21 mouse cellular contexts compared by ENCODE assay signal in the genomic region with DNA sequence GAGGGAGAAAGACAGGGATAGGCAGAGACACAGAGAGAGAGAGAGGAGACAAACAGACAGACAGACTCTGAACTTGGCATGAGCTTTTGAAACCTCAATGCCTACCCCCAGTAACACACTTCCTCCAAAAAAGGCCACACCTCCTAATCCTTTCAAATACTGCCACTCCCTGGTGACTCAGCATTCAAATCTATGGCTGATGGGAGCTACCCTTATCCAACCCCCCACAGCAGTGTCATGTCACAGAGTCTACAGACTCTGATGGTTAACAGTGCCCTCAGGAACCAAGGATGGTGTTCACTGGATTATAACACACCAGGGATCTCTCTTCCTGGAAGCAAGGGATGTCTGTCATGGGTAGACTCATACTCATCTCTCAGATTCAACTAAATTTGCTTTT. TPM values are rescaled to one million over a fixed set of nuclear protein-coding genes. Genes with fewer than 3 reads are reported as not detected.
DNase-seq lines count a peak whose midpoint lies in the region; ATAC-seq and TF ChIP-seq lines count a peak whose summit lies in the region.
"Had no signal": no experiment of that assay in that cellular context is flagged by ENCODE, and none has a peak within 500 bp of the region (broad histone marks: within the 10 kb centered on the region; RNA-seq: fewer than 3 reads in every experiment).

No protein-coding gene starts in this region.

- no peak for TF ChIP-seq POLR2A in MEL (IDR thresholded peaks at IDR 0.05; ENCODE audit: control insufficient read depth in 1 of 2, insufficient read depth in 1 of 2, low read depth in 1 of 2, low read length in 2 of 2, poor library complexity in 1 of 2)
- no peak for TF ChIP-seq POLR2A in embryonic fibroblast, embryonic 13.5 days (IDR thresholded peaks at IDR 0.05; ENCODE audit: low read depth, low read length)

- TF ChIP-seq CTCF in MEL (IDR thresholded peaks at IDR 0.05 in 2 of 3, conservative IDR thresholded peaks at IDR 0.05 in 1 of 3; ENCODE audit: control insufficient read depth in 1 of 3, insufficient read depth in 1 of 3, low read depth in 2 of 3, low read length in 3 of 3, poor library complexity in 1 of 3, severe bottlenecking in 1 of 3) = no peak
- TF ChIP-seq CTCF in embryonic fibroblast, embryonic 13.5 days (IDR thresholded peaks at IDR 0.05; ENCODE audit: borderline replicate concordance, insufficient read depth, low read length) = no peak
- no peak for TF ChIP-seq CTCF in liver, embryonic 14.5 days (IDR thresholded peaks at IDR 0.05; ENCODE audit: low read depth)
- TF ChIP-seq CTCF in left cerebral cortex, adult 2 months (IDR thresholded peaks at IDR 0.05) = no peak

- H3K4me1 ChIP-seq in MEL (ENCODE audit: control insufficient read depth in 1 of 2, insufficient read depth in 2 of 2, low read length in 2 of 2) = no peaks in the 10 kb centered on the region
- H3K4me1 ChIP-seq in embryonic fibroblast, embryonic 13.5 days (ENCODE audit: control insufficient read depth, insufficient read depth, low read length) = peaks cover 8% of the 10 kb centered on the region
- peaks cover 8 to 12% of the 10 kb centered on the region in 2 experiments for H3K4me1 ChIP-seq in liver, embryonic 14.5 days (replicated peaks; ENCODE audit: control insufficient read depth in 2 of 2, insufficient read depth in 2 of 2, low read length in 1 of 2)
- H3K4me1 ChIP-seq in forebrain, embryonic 16.5 days (replicated peaks; ENCODE audit: control insufficient read depth, insufficient read depth, low read length) = no peaks in the 10 kb centered on the region
- H3K4me1 ChIP-seq: limb, embryonic 10.5 days; midbrain, embryonic 15.5 days had no signal

- DNase-seq in MEL (ENCODE audit: low read depth, low spot score) = peak; percentile 73
- DNase-seq in liver, embryonic 14.5 days (ENCODE audit: low read depth in 3 of 3, low spot score in 3 of 3) = peak; percentile 41 to 64 (median 52)
- DNase-seq in splenic B cell, adult 2 months (ENCODE audit: low read depth, low spot score) = peak; percentile 33
- DNase-seq in left cerebral cortex, adult 2 months (ENCODE audit: extremely low spot score in 1 of 2, low spot score in 2 of 2) = no peak
- DNase-seq in cerebellum, postnatal 4 days (ENCODE audit: low spot score in 2 of 2) = no peak
- DNase-seq: adrenal gland, adult 2 months; cerebellum, adult 18-20 months; gastrocnemius, postnatal 10 days; heart, adult 2 months; kidney, adult 8-10 months; layer of hippocampus, postnatal 36 days; lung, adult 2 months; lung, postnatal 36 days; thymus, postnatal 36 days had no signal

- no peak overlapping the region for H3K27ac ChIP-seq in MEL (ENCODE audit: control insufficient read depth, low read depth, low read length)
- peak overlapping the region; percentile 75 for H3K27ac ChIP-seq in embryonic fibroblast, embryonic 13.5 days (ENCODE audit: insufficient read depth, low read length)
- H3K27ac ChIP-seq in liver, embryonic 14.5 days = no peak overlapping the region
- no peak overlapping the region for H3K27ac ChIP-seq in left cerebral cortex, adult 2 months
- no peak overlapping the region for H3K27ac ChIP-seq in forebrain, embryonic 16.5 days (ENCODE audit: low read length)
- H3K27ac ChIP-seq: heart, adult 2 months; limb, embryonic 10.5 days; midbrain, embryonic 15.5 days had no signal

- intact Hi-C loops in left cerebral cortex, adult 2 months (cut with DNase I) = no loop called here

- no peaks in the 10 kb centered on the region for H3K9me3 ChIP-seq in MEL (replicated peaks; ENCODE audit: insufficient read depth, low read length)
- no peaks in the 10 kb centered on the region for H3K9me3 ChIP-seq in liver, embryonic 14.5 days (ENCODE audit: control insufficient read depth, low read length)
- H3K9me3 ChIP-seq in forebrain, embryonic 16.5 days (ENCODE audit: control insufficient read depth, low read length) = no peaks in the 10 kb centered on the region
- H3K9me3 ChIP-seq: limb, embryonic 10.5 days; midbrain, embryonic 15.5 days had no signal

- no peak overlapping the region for H3K4me3 ChIP-seq in MEL (ENCODE audit: control insufficient read depth in 1 of 2, insufficient read depth in 1 of 2, low read depth in 2 of 2, low read length in 2 of 2)
- H3K4me3 ChIP-seq in embryonic fibroblast, embryonic 13.5 days (ENCODE audit: insufficient read depth, low read length) = no peak overlapping the region
- H3K4me3 ChIP-seq in liver, embryonic 14.5 days (ENCODE audit: insufficient read depth in 1 of 2, low read depth in 2 of 2, low read length in 2 of 2) = no peak overlapping the region
- H3K4me3 ChIP-seq in left cerebral cortex, adult 2 months = no peak overlapping the region
- H3K4me3 ChIP-seq in forebrain, embryonic 16.5 days (replicated peaks; ENCODE audit: low read length) = no peak overlapping the region
- H3K4me3 ChIP-seq: heart, adult 2 months; limb, embryonic 10.5 days; midbrain, embryonic 15.5 days had no signal

- H3K79me2 ChIP-seq in MEL (ENCODE audit: control insufficient read depth, insufficient read depth, low read length, poor library complexity) = no peaks in the 10 kb centered on the region

- H3K4me2 ChIP-seq in liver, embryonic 14.5 days (ENCODE audit: low read depth) = no peak overlapping the region
- H3K4me2 ChIP-seq in forebrain, embryonic 16.5 days (ENCODE audit: low read length) = no peak overlapping the region
- H3K4me2 ChIP-seq: midbrain, embryonic 15.5 days had no signal

- no peaks in the 10 kb centered on the region for H3K27me3 ChIP-seq in MEL (ENCODE audit: control insufficient read depth in 1 of 2, insufficient read depth in 2 of 2, low read length in 2 of 2)
- no peaks in the 10 kb centered on the region for H3K27me3 ChIP-seq in liver, embryonic 14.5 days (ENCODE audit: control insufficient read depth, insufficient read depth, low read length)
- H3K27me3 ChIP-seq in splenic B cell, adult 2 months (ENCODE audit: control insufficient read depth, insufficient read depth, low read length, poor library complexity, severe bottlenecking) = no peaks in the 10 kb centered on the region
- H3K27me3 ChIP-seq in forebrain, embryonic 16.5 days (replicated peaks; ENCODE audit: control insufficient read depth, insufficient read depth, low read length) = no peaks in the 10 kb centered on the region
- H3K27me3 ChIP-seq: midbrain, embryonic 15.5 days had no signal

- no peak for TF ChIP-seq RAD21 in MEL (IDR thresholded peaks at IDR 0.05; ENCODE audit: low read depth, low read length)

- TF ChIP-seq EP300 in MEL (IDR thresholded peaks at IDR 0.05; ENCODE audit: low read depth in 1 of 2, low read length in 2 of 2) = no peak
- TF ChIP-seq EP300 in liver, embryonic 14.5 days (IDR thresholded peaks at IDR 0.05; ENCODE audit: low read depth) = no peak; the same call in 1 of the 2 replicates

- no peaks in the 10 kb centered on the region for H3K36me3 ChIP-seq in MEL (ENCODE audit: control insufficient read depth in 1 of 2, insufficient read depth in 2 of 2, low read length in 2 of 2)
- no peaks in the 10 kb centered on the region for H3K36me3 ChIP-seq in liver, embryonic 14.5 days (replicated peaks; ENCODE audit: control insufficient read depth, insufficient read depth, low read depth)
- H3K36me3 ChIP-seq in splenic B cell, adult 2 months (ENCODE audit: control insufficient read depth, insufficient read depth, low read length, poor library complexity, severe bottlenecking) = no peaks in the 10 kb centered on the region
- no peaks in the 10 kb centered on the region for H3K36me3 ChIP-seq in forebrain, embryonic 16.5 days (ENCODE audit: control insufficient read depth, insufficient read depth)
- H3K36me3 ChIP-seq: limb, embryonic 10.5 days; midbrain, embryonic 15.5 days had no signal

- no peak overlapping the region for H3K9ac ChIP-seq in MEL (ENCODE audit: control insufficient read depth, low read depth, low read length, poor library complexity, severe bottlenecking)
- no peak overlapping the region for H3K9ac ChIP-seq in liver, embryonic 14.5 days (replicated peaks)
- H3K9ac ChIP-seq in forebrain, embryonic 16.5 days (replicated peaks; ENCODE audit: low read depth, low read length) = no peak overlapping the region
- H3K9ac ChIP-seq: midbrain, embryonic 15.5 days had no signal

- peak; percentile 80 for ATAC-seq in liver, embryonic 14.5 days (ENCODE audit: insufficient read depth)
- no peak for ATAC-seq in forebrain, embryonic 16.5 days
- ATAC-seq: midbrain, embryonic 15.5 days had no signal

TF ChIP-seq in MEL, 35 proteins besides CTCF, POLR2A, EP300 and RAD21:
- TF ChIP-seq ELF1 (IDR thresholded peaks at IDR 0.05; ENCODE audit: low read depth, low read length) (no peak), MAX (IDR thresholded peaks at IDR 0.05; ENCODE audit: low read length) (no peak), USF2 (IDR thresholded peaks at IDR 0.05; ENCODE audit: borderline replicate concordance in 1 of 2, insufficient read depth in 1 of 2, low read depth in 1 of 2, low read length in 2 of 2) (no peak), BHLHE40 (IDR thresholded peaks at IDR 0.05; ENCODE audit: borderline replicate concordance, low read depth, low read length) (no peak), GABPA (IDR thresholded peaks at IDR 0.05; ENCODE audit: low read depth, low read length) (no peak), CHD1 (IDR thresholded peaks at IDR 0.05; ENCODE audit: low read depth, low read length) (no peak), POLR2AphosphoS5 (IDR thresholded peaks at IDR 0.05; ENCODE audit: borderline replicate concordance, low read depth, low read length) (no peak), ETS1 (IDR thresholded peaks at IDR 0.05; ENCODE audit: low read depth, low read length) (no peak), SMC3 (IDR thresholded peaks at IDR 0.05; ENCODE audit: low read depth, low read length) (no peak), TCF12 (IDR thresholded peaks at IDR 0.05; ENCODE audit: low read depth, low read length) (no peak), MYC (IDR thresholded peaks at IDR 0.05; ENCODE audit: low read depth, low read length) (no peak), NRF1 (IDR thresholded peaks at IDR 0.05; ENCODE audit: insufficient read depth, low read depth, low read length, poor library complexity, severe bottlenecking) (no peak)
TF ChIP-seq in MEL: peak in this region for 0.

RNA-seq across cellular contexts. Expression of a gene that starts 11.5 kb away (rescaled TPM):
- total RNA-seq in MEL (2012; rRNA removed) = not detected in 2 replicates
- polyA plus RNA-seq in MEL (2012; ENCODE audit: insufficient read depth in 1 of 2, insufficient read length in 2 of 2, low read depth in 1 of 2, low replicate concordance in 2 of 2, missing spikeins in 1 of 2) = not detected
- polyA plus RNA-seq in embryonic fibroblast, embryonic 13.5 days (2011; ENCODE audit: insufficient read length, low read depth, missing spikeins) = not detected in 2 replicates
- 0.03 and 0.11 TPM in 2 replicates for polyA plus RNA-seq in liver, embryonic 14.5 days (2012; rRNA removed)
- not detected in 2 replicates for polyA plus RNA-seq in liver, embryonic 14.5 days (2014; fragmentation: Nextera tagmentation; extraction: Ambion mirVana)
- under 1 TPM; 0.18 to 0.23 TPM for total RNA-seq in left cerebral cortex, adult 2 months (2021)
- polyA plus RNA-seq in forebrain, embryonic 16.5 days (2015; fragmentation: Nextera tagmentation; extraction: Ambion mirVana) = 0.22 TPM in 1 of 2 replicates, not detected in the other
- total RNA-seq: adrenal gland, adult 2 months; common myeloid progenitor, adult 5-6 weeks; gastrocnemius, postnatal 10 days; heart, adult 2 months had no signal
- polyA plus RNA-seq: adrenal gland, adult 2 months; embryonic facial prominence, embryonic 11.5 days; hindbrain, embryonic 11.5 days; limb, embryonic 10.5 days had no signal

Comparison
In these comparisons a context has a peak if more than half of its experiments do, and no peak if none do; other contexts are left out.
1. DNase-seq: peak in MEL (single experiment), liver, embryonic 14.5 days (3 of 3) and splenic B cell, adult 2 months (single experiment); none in left cerebral cortex, adult 2 months (0 of 2) and cerebellum, postnatal 4 days (0 of 2).